Mouse (Mus musculus) embryo, embryonic 10.5 days (tissue): ENCODE measurements around the gene Angptl3.
A peak's percentile ranks its signal among the peaks of the same experiment; 100 is the strongest.

Source experiments
- DNase-seq: peaks from one replicate; pipeline ENCODE4 v3.0.0-alpha.2; 2015; ENCODE audit warnings: low spot score

Gene Angptl3

DNA sequence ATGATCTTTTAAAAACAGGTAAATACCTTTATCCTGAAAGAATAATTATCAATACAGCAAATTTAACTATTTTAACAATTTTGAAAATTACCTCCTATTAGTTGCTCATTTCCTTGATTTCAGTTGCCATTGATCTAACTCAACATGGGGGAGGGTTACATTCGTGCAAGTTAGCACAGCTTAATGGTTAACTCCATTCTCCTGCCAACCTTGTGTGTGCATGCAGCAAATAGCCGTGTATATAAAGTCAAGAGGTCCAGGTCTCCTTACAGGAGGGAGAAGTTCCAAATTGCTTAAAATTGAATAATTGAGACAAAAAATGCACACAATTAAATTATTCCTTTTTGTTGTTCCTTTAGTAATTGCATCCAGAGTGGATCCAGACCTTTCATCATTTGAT lies at the start of gene Angptl3:
Gene Angptl3 (plus strand): TSS at position 269 of the 400 bp plus-strand sequence.
- DNase-seq = no peak

- DNase-seq = no peak
Observed at GRCm38 (mm10) chr4:98984701-98985100, 46.1 kb upstream of the Angptl3 start.

DNA sequence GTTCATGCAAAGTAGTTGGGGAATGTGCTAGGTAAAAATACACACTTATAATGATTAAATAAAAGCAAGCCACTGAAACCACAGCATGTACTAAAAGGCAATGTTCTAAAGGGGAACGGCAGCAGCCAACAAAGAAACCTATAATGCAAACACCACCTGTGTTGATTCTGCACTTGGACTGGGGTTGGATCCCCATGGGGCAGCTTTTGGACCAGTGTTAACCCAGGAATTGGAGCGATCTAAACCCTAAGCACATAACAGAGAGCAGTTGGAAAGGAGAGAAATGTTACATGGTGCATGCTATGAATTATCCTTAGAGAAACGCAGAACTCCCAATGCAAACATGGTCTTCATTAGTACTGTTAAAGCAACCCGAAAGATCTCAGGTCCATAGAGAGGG lies 37.3 kb upstream of the Angptl3 start:
- DNase-seq = no peak

DNA sequence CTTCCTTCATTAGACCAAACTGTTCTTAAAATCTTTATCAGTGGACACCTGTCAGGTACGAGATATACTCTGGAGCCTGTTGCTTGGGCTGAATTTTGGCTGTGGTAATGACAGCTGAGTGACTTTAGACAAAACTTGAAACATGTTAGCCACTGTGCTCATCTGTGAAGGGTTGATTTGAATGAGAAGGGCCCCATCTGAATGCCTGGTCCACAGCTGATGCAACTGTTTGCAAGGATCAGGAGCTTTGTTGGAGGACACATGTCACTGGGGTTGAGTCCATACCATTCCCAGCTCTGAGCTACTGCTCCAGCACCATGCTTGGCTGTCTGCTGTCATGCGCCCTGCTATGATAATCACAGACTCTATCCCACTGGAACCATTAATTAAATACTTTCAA lies 25.2 kb upstream of the Angptl3 start:
- no peak for DNase-seq

- no peak for DNase-seq
Observed at GRCm38 (mm10) chr4:99006319-99006718, 24.4 kb upstream of the Angptl3 start.

GRCm38 (mm10) chr4:99011039-99011438 lies 19.7 kb upstream of the Angptl3 start:
- DNase-seq = no peak

- no peak for DNase-seq
Observed at GRCm38 (mm10) chr4:99022221-99022620, 8.5 kb upstream of the Angptl3 start.

DNA sequence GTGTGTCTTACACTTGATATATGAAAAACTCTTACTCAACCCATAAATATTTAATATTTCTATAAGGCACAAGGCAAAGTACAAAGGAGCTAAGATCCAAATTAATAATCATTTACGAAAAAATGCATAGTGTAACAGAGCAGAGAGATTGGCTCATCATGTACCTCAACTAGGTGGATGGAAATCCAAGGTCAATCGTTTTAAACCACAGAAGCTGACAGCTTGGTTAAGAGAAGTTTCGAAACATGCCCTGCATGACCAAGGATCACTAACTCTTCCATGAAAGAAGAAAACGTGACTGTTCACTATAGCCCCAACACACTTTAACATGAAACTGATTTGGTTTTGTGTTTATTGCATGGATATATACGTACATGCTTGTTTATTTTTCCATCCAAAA lies 2.4 kb upstream of the Angptl3 start:
- DNase-seq = no peak

DNA sequence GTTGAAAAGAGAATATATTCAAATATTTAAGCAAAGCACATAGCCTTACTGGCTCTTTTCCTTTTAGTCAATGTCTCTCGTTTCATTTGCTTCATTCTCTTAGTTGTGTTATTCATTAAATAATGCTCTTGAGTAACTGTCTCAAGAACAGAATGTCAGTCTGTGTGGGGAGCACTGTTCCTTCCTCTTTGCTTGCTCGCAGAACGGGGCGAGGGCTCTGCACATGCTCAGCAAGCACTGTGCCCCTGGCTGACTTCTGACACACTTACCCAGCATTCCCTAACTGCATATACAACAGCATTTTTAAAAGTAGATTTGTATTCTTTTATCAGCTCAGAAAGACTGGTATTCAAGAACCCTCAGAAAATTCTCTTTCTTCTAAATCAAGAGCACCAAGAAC lies 2.2 kb downstream of the Angptl3 start:
- DNase-seq = no peak

DNA sequence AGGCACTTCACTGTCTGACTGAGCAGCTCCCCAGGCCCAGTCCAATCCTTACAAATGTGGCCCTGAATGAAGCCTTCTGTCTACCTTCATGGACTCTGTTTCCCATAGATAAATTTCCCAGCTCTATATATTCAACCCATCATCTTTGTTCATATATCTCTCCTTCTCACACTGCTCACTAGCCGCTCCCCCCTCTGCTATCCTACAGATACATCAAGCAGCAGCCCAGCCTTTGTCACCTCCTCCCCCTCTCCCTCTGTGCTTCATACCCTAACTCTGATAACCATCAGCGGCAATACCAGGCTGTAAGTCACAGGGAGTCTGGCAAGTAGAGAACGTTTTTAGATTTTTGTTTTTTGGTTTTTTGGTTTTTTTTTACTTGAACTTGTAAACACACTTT lies 14.1 kb downstream of the Angptl3 start:
- DNase-seq = no peak

GRCm38 (mm10) chr4:99046471-99046870 lies 15.7 kb downstream of the Angptl3 start:
- no peak for DNase-seq

- DNase-seq = no peak
Observed at GRCm38 (mm10) chr4:99048581-99048980, 17.8 kb downstream of the Angptl3 start.

GRCm38 (mm10) chr4:99064524-99064923 lies 33.8 kb downstream of the Angptl3 start:
- peak; percentile 52 for DNase-seq

DNA sequence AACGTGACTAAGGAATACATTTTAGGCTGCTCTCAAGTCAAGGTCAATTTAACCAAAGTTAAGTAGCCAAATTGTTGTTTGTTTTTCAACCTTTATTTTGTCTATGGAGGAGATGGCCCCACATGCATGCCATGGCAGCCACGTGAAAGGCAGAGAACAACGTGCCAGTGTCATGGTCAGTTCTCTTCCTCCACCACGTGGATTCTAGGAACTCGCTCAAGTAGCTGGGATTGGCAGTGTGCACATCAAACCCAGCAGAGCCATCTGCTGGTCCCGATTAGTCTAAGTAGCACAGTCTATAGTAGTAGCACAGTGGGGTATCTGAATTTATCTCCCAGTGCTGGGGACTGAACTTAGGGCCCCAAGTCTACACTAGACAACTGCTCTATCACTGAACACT lies 38.1 kb downstream of the Angptl3 start:
- DNase-seq = no peak

GRCm38 (mm10) chr4:99078005-99078404 lies 47.3 kb downstream of the Angptl3 start:
- no peak for DNase-seq

DNA sequence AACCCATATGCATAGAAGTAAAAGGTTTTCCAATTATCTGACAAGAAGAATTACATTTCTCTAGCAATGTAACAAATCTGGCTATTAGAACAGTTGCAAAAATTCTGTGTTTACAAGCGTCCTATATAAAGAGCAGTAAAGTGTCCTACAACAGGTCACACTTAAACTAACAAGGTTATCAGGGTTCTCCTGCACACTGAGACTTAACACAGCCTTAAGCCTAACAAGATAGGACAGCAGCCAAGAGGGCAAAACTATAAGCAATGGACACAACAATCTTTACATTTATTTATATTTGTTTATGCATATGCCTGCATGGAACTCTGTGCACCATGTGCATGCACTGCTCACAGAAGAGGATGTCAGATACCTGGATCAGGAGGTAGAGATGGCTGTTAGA lies 50.4 kb downstream of the Angptl3 start:
- no peak for DNase-seq

DNA sequence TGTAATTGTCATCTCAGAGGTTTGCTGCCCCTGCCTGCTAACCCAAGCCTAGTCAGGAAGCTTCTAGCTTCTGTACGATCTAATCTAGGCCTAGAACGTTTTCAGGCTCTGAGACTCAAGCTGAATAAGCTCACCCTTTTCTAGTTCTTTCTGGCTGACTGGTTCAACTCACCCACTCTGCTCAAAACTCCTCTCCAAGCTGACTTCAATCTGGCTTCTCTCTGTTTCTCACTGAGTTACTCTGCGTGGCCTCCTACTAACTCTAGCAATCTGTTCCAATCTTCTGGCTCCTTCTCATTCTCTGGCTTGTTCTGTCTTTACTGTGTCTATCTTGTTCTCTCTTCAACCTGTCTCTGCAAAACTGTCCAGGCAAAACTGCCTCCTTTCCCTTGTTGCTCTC lies 53.1 kb downstream of the Angptl3 start:
- DNase-seq = no peak

DNA sequence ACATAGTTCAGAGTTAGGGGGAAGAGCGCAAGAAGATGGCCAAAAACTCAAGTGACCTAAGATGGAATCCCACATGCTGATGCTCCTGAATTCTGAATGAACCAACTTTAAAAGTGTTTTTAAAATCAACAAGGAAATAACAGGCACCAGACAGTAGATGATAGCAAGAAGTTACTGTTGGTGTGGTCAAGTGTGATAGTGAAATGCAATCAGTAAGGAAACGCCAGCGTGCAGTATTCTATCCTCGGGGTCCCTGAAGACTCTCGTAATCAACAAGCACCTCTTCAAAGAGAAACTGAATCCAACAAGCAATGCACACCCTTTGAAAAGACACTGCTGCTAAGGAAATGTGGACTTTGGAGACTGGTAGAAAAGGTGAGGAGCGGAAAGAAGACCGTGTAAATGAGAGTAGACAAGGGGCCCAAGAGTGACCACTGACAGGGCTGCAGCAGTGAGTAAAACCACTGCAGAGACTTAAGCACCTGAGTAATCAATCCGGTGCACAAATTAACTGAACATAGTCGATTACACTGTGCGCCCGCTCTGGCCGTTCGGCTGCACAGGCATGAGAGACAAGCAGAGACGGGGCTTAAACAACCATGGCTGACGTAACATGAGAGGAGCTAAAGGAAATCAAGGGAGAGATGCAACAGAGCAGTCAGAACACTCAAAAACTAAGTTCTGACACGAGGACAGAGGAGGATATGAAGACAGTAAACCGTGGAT lies 57.2 kb downstream of the Angptl3 start:
- DNase-seq = no peak

DNA sequence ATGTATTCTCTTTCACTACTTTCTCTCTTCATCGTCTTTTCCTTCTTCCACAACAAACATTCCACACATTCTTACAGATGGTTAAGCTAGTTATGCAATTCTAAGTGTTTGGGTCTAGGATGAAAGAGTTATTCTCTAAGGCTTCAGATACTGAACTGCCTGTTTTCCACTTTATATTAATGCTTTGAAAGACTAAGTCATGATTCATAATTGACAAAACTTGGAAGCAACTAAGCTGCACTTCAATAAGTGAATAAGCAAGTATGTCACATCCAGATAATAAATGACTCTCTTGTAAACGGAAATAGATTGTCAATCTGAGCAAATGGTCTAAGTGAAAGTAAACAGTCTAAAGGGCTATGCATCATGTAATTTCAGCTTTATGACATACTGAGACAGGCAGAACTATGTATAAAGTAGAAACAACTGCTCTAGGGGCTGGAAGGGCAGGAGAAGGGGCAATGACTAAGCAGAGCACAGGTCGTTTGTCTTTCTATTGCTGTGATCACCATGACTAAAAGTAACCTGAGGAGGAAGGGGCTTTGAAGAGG lies 60.5 kb downstream of the Angptl3 start:
- DNase-seq = no peak

- DNase-seq = no peak
Observed at GRCm38 (mm10) chr4:99091777-99092176, 61.0 kb downstream of the Angptl3 start.
